Mouse (Mus musculus): ENCODE data around the gene Tax1bp1. TPM values are rescaled to one million over a fixed set of nuclear protein-coding genes. Genes with fewer than 3 reads are reported as not detected.

Gene Tax1bp1
- polyA plus RNA-seq, 1 experiment: 99.2 TPM

- no peak overlapping the region for H3K4me3 ChIP-seq (ENCODE audit: insufficient read depth, low read depth, low read length)
Measured at GRCm38 (mm10) chr6:52765206-52765605, 51.7 kb downstream of the Tax1bp1 start.

GRCm38 (mm10) chr6:52770789-52771188 is 57.3 kb downstream of the Tax1bp1 start:
- H3K27ac ChIP-seq (replicated peaks; ENCODE audit: low read depth, low read length): no peak overlapping the region
- no peak overlapping the region for H3K4me3 ChIP-seq (ENCODE audit: insufficient read depth, low read depth, low read length)
- H3K4me1 ChIP-seq (ENCODE audit: control insufficient read depth, insufficient read depth, insufficient read length, low read length): no peaks in the 10 kb centered on the region

More at GRCm38 (mm10) chr6:52765206-52765605, 51.7 kb downstream of the Tax1bp1 start:
- Histone ChIP-seq H3K4me1 (ENCODE audit: control insufficient read depth, insufficient read depth, insufficient read length, low read length) (no peaks in the 10 kb centered on the region), H3K27ac (replicated peaks; ENCODE audit: low read depth, low read length) (no peak overlapping the region)

GRCm38 (mm10) chr6:52773132-52773531 is 59.6 kb downstream of the Tax1bp1 start:
- Histone ChIP-seq H3K4me1 (ENCODE audit: control insufficient read depth, insufficient read depth, insufficient read length, low read length) (no peaks in the 10 kb centered on the region), H3K4me3 (ENCODE audit: insufficient read depth, low read depth, low read length) (no peak overlapping the region), H3K27ac (replicated peaks; ENCODE audit: low read depth, low read length) (no peak overlapping the region)

GRCm38 (mm10) chr6:52775350-52775749 is 61.8 kb downstream of the Tax1bp1 start:
- Histone ChIP-seq H3K27ac (replicated peaks; ENCODE audit: low read depth, low read length) (no peak overlapping the region), H3K4me1 (ENCODE audit: control insufficient read depth, insufficient read depth, insufficient read length, low read length) (no peaks in the 10 kb centered on the region), H3K4me3 (ENCODE audit: insufficient read depth, low read depth, low read length) (no peak overlapping the region)

GRCm38 (mm10) chr6:52775956-52776355 is 62.4 kb downstream of the Tax1bp1 start:
- no peak overlapping the region for H3K27ac ChIP-seq (replicated peaks; ENCODE audit: low read depth, low read length)
- no peak overlapping the region for H3K4me3 ChIP-seq (ENCODE audit: insufficient read depth, low read depth, low read length)
- H3K4me1 ChIP-seq (ENCODE audit: control insufficient read depth, insufficient read depth, insufficient read length, low read length): no peaks in the 10 kb centered on the region

GRCm38 (mm10) chr6:52777034-52777433 is 63.5 kb downstream of the Tax1bp1 start:
- Histone ChIP-seq H3K4me3 (ENCODE audit: insufficient read depth, low read depth, low read length) (no peak overlapping the region), H3K4me1 (ENCODE audit: control insufficient read depth, insufficient read depth, insufficient read length, low read length) (no peaks in the 10 kb centered on the region), H3K27ac (replicated peaks; ENCODE audit: low read depth, low read length) (no peak overlapping the region)

- no peak overlapping the region for H3K27ac ChIP-seq (replicated peaks; ENCODE audit: low read depth, low read length)
- no peak overlapping the region for H3K4me3 ChIP-seq (ENCODE audit: insufficient read depth, low read depth, low read length)
- H3K4me1 ChIP-seq (ENCODE audit: control insufficient read depth, insufficient read depth, insufficient read length, low read length): no peaks in the 10 kb centered on the region
Measured at GRCm38 (mm10) chr6:52778523-52778922, 65.0 kb downstream of the Tax1bp1 start.

- Histone ChIP-seq H3K4me3 (ENCODE audit: insufficient read depth, low read depth, low read length) (no peak overlapping the region), H3K27ac (replicated peaks; ENCODE audit: low read depth, low read length) (no peak overlapping the region), H3K4me1 (ENCODE audit: control insufficient read depth, insufficient read depth, insufficient read length, low read length) (no peaks in the 10 kb centered on the region)
Measured at GRCm38 (mm10) chr6:52779546-52779945, 66.0 kb downstream of the Tax1bp1 start.

GRCm38 (mm10) chr6:52790316-52790715 is 76.8 kb downstream of the Tax1bp1 start:
- Histone ChIP-seq H3K4me1 (ENCODE audit: control insufficient read depth, insufficient read depth, insufficient read length, low read length) (no peaks in the 10 kb centered on the region), H3K4me3 (ENCODE audit: insufficient read depth, low read depth, low read length) (no peak overlapping the region), H3K27ac (replicated peaks; ENCODE audit: low read depth, low read length) (no peak overlapping the region)

- Histone ChIP-seq H3K4me1 (ENCODE audit: control insufficient read depth, insufficient read depth, insufficient read length, low read length) (no peaks in the 10 kb centered on the region), H3K4me3 (ENCODE audit: insufficient read depth, low read depth, low read length) (no peak overlapping the region), H3K27ac (replicated peaks; ENCODE audit: low read depth, low read length) (no peak overlapping the region)
Measured at GRCm38 (mm10) chr6:52790781-52791180, 77.3 kb downstream of the Tax1bp1 start.

GRCm38 (mm10) chr6:52792455-52792854 is 78.9 kb downstream of the Tax1bp1 start:
- H3K4me1 ChIP-seq (ENCODE audit: control insufficient read depth, insufficient read depth, insufficient read length, low read length): peaks cover 4% of the 10 kb centered on the region; the same call in 1 of the 2 replicates
- H3K4me3 ChIP-seq (ENCODE audit: insufficient read depth, low read depth, low read length): no peak overlapping the region
- H3K27ac ChIP-seq (replicated peaks; ENCODE audit: low read depth, low read length): no peak overlapping the region

- Histone ChIP-seq H3K4me1 (ENCODE audit: control insufficient read depth, insufficient read depth, insufficient read length, low read length) (peaks cover 4% of the 10 kb centered on the region; the same call in 1 of the 2 replicates), H3K27ac (replicated peaks; ENCODE audit: low read depth, low read length) (no peak overlapping the region)
Measured at GRCm38 (mm10) chr6:52795029-52795841, 81.7 kb downstream of the Tax1bp1 start.

GRCm38 (mm10) chr6:52796035-52796598 is 82.6 kb downstream of the Tax1bp1 start:
- Histone ChIP-seq H3K27ac (replicated peaks; ENCODE audit: low read depth, low read length) (no peak overlapping the region), H3K4me3 (ENCODE audit: insufficient read depth, low read depth, low read length) (no peak overlapping the region), H3K4me1 (ENCODE audit: control insufficient read depth, insufficient read depth, insufficient read length, low read length) (peaks cover 4% of the 10 kb centered on the region; the same call in 1 of the 2 replicates)

More at GRCm38 (mm10) chr6:52795029-52795841, 81.7 kb downstream of the Tax1bp1 start:
- H3K4me3 ChIP-seq (ENCODE audit: insufficient read depth, low read depth, low read length): no peak overlapping the region

- Histone ChIP-seq H3K4me1 (ENCODE audit: control insufficient read depth, insufficient read depth, insufficient read length, low read length) (peaks cover 6% of the 10 kb centered on the region), H3K27ac (replicated peaks; ENCODE audit: low read depth, low read length) (no peak overlapping the region), H3K4me3 (ENCODE audit: insufficient read depth, low read depth, low read length) (no peak overlapping the region)
Measured at GRCm38 (mm10) chr6:52796691-52797090, 83.2 kb downstream of the Tax1bp1 start.

GRCm38 (mm10) chr6:52797252-52797800 is 83.8 kb downstream of the Tax1bp1 start:
- no peak overlapping the region for H3K27ac ChIP-seq (replicated peaks; ENCODE audit: low read depth, low read length)

More at GRCm38 (mm10) chr6:52797252-52797800, 83.8 kb downstream of the Tax1bp1 start:
- Histone ChIP-seq H3K4me1 (ENCODE audit: control insufficient read depth, insufficient read depth, insufficient read length, low read length) (peaks cover 10% of the 10 kb centered on the region), H3K4me3 (ENCODE audit: insufficient read depth, low read depth, low read length) (no peak overlapping the region)
